Mouse (Mus musculus) kidney, adult 2 months (tissue): ENCODE data around the gene F2rl3. TPM values are rescaled to one million over a fixed set of nuclear protein-coding genes. Genes with fewer than 3 reads are reported as not detected.

Source experiments
- DNase-seq: peaks from one replicate; pipeline ENCODE4 v3.0.0; 2021
- H3K27ac ChIP-seq: fragments of 200-500 bp; 2 replicates; pipeline ENCODE4 v1.5.1; 2012; ENCODE audit warnings: low read depth, low read length, control low read depth, inconsistent platforms; ENCODE audit not compliant: insufficient read depth
- H3K27me3 ChIP-seq: fragments of 200-500 bp; replicated peaks from 2 replicates; pipeline ENCODE4 v1.6.1; 2012; ENCODE audit warnings: mild to moderate bottlenecking, moderate library complexity, low read length, inconsistent platforms; ENCODE audit not compliant: control insufficient read depth, insufficient read depth
- H3K36me3 ChIP-seq: fragments of 200-500 bp; 2 replicates; pipeline ENCODE4 v1.6.1; 2012; ENCODE audit warnings: mild to moderate bottlenecking, moderate library complexity, low read length, inconsistent platforms; ENCODE audit not compliant: control insufficient read depth, insufficient read depth
- H3K4me1 ChIP-seq: fragments of 200-500 bp; 2 replicates; pipeline ENCODE4 v1.6.1; 2011; ENCODE audit warnings: low read length; ENCODE audit not compliant: control insufficient read depth, insufficient read depth
- H3K4me3 ChIP-seq: fragments of 200-500 bp; 2 replicates; pipeline ENCODE4 v1.5.1; 2011; ENCODE audit warnings: mild to moderate bottlenecking, low read depth, low read length, control low read depth; ENCODE audit not compliant: insufficient read depth
- CTCF ChIP-seq: fragments of 200-500 bp; conservative IDR thresholded peaks from 2 replicates; pipeline ENCODE4 v1.5.1; 2011; ENCODE audit warnings: low read depth, mild to moderate bottlenecking, control low read depth, low read length, moderate library complexity, mixed read lengths; ENCODE audit not compliant: insufficient read depth, insufficient read length
- POLR2A ChIP-seq: fragments of 200-500 bp; IDR thresholded peaks from one replicate; pipeline ENCODE4 v1.6.1; 2011; ENCODE audit warnings: low read depth, low read length, control low read depth
- WGBS: fragments of 180-500 bp; shearing (Covaris S2); methylation state at CpG from one replicate; pipeline ENCODE4 v1.1.7; 2018; 5-methylcytosine and 5-hydroxymethylcytosine counted together
- polyA plus RNA-seq: library from polyadenylated mRNA; depleted of rRNA; stranded (reverse); fragments of >200 nt; gene quantifications from 2 replicates; pipeline ENCODE4 v1.2.3, GENCODE M21; 2012; rRNA removed

Gene F2rl3
- polyA plus RNA-seq, 1 experiment: 2.2 TPM

DNA sequence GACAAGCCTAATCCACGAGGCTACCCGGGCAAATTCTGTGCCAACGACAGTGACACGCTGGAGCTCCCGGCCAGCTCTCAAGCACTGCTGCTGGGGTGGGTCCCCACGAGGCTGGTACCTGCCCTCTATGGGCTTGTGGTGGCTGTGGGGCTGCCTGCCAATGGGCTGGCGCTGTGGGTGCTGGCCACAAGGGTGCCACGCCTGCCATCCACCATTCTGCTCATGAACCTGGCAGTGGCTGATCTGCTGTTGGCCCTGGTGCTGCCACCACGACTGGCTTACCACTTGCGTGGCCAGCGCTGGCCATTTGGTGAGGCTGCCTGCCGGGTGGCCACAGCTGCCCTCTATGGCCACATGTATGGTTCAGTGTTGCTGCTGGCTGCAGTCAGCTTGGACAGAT is 626 bp downstream of the F2rl3 start:
- no peak for DNase-seq

DNA sequence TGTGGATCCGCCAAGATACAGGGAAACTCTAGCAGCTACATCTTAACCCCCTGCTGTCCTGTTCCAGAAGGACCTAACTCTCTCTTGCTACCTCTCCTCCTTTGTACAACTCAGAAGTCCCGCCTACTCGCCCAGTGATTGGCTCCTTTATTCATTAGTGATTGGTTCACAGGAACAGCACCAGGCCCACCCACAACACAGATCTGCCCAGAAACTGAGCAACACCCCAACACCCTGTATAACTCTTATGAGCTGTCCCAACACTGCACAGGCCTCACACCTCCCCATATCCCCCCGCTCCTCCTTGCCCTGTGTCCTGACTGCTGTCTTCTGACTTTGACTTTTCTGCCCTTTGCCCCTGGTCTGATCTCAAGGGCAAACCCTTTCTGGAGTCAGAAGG is 4.0 kb downstream of the F2rl3 start:
- Histone ChIP-seq H3K4me1 (peaks cover 3% of the 10 kb centered on the region; the same call in 1 of the 2 replicates), H3K36me3 (no peaks in the 10 kb centered on the region), H3K27me3 (no peaks in the 10 kb centered on the region), H3K27ac (no peak overlapping the region), H3K4me3 (no peak overlapping the region)
- DNase-seq: no peak
- 89% methylated on average over 4 of the region's 4 CpGs for WGBS
- TF ChIP-seq CTCF (no peak), POLR2A (no peak)

More for the DNA sequence above, 626 bp downstream of the F2rl3 start:
- no peak overlapping the region for H3K27ac ChIP-seq
- H3K4me1 ChIP-seq: peaks cover 3% of the 10 kb centered on the region; the same call in 1 of the 2 replicates
- no peaks in the 10 kb centered on the region for H3K36me3 ChIP-seq
- no peak for TF ChIP-seq POLR2A
- TF ChIP-seq CTCF: no peak
- peak overlapping the region; percentile 8; the same call in 1 of the 2 replicates for H3K4me3 ChIP-seq
- H3K27me3 ChIP-seq: no peaks in the 10 kb centered on the region
- WGBS: 84% methylated on average over 12 of the region's 12 CpGs

DNA sequence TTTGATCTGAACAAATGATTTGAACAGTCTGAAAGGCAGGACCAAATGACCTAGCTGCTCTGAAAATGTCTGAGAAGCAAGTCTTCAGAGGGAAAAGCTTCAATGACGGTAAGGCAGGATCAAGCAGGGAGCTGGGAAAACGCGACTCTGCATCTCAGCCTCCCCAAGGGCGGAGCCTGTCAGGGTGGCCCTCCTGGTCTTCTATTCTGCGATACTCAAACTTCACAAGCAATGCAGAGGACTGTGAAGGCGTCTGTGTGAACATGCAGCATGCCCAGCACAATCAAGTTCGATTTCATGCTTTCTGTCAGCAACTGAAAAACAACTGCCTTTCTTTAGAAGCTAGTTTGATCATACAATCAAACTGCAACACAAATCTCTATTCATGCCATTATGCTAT is 5.1 kb downstream of the F2rl3 start:
- no peak for TF ChIP-seq CTCF
- no peak for TF ChIP-seq POLR2A
- DNase-seq: no peak
- Histone ChIP-seq H3K4me1 (peaks cover 3% of the 10 kb centered on the region; the same call in 1 of the 2 replicates), H3K27ac (no peak overlapping the region), H3K27me3 (no peaks in the 10 kb centered on the region), H3K4me3 (no peak overlapping the region), H3K36me3 (no peaks in the 10 kb centered on the region)
- 35% methylated on average over 7 of the region's 7 CpGs for WGBS

DNA sequence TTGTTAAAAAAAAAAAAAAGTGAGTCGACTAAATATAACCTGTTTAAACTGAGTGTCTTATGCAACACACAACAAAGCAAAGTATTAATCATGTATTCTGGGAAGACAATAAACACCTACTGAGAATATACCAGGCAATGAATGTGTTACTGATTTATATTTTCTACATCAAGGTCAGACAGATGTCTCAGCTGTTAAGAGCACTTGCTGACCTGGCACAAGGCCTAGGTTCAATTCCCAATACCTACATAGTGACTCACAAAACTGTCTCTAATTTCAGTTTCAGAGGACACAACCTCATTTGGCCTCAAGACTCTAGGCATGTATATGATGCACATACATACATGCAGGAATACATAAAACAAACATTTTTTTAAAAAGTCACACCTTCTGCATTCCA is 16.1 kb downstream of the F2rl3 start:
- H3K27ac ChIP-seq: no peak overlapping the region
- WGBS: 68% methylated on average over 1 of the region's 1 CpGs
- H3K4me3 ChIP-seq: no peak overlapping the region
- H3K36me3 ChIP-seq: no peaks in the 10 kb centered on the region
- no peaks in the 10 kb centered on the region for H3K4me1 ChIP-seq
- DNase-seq: no peak
- H3K27me3 ChIP-seq: no peaks in the 10 kb centered on the region
- TF ChIP-seq CTCF: no peak
- TF ChIP-seq POLR2A: no peak

DNA sequence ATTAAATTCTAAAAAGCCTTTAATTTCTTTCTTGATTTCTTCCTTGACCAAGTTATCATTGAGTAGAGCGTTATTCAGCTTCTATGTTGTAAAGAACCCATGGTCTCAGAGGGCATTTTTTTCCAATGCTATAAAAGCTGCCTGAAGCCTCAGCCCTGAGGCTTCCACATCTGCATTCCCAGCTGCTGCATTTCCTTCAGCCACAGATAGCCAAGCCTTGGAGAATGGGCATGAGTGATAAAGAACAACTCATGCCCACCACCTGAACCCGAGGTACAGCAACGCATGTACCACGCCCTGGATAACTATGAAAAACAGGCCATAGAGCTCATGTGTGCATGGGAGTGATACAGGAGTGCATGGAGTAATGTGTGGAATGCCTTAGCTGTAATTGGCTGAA is 19.0 kb downstream of the F2rl3 start:
- H3K27me3 ChIP-seq: no peaks in the 10 kb centered on the region
- no peak for TF ChIP-seq POLR2A
- no peak for TF ChIP-seq CTCF
- no peaks in the 10 kb centered on the region for H3K4me1 ChIP-seq
- WGBS: 93% methylated on average over 4 of the region's 4 CpGs
- no peak for DNase-seq
- H3K4me3 ChIP-seq: no peak overlapping the region
- no peaks in the 10 kb centered on the region for H3K36me3 ChIP-seq
- H3K27ac ChIP-seq: no peak overlapping the region

DNA sequence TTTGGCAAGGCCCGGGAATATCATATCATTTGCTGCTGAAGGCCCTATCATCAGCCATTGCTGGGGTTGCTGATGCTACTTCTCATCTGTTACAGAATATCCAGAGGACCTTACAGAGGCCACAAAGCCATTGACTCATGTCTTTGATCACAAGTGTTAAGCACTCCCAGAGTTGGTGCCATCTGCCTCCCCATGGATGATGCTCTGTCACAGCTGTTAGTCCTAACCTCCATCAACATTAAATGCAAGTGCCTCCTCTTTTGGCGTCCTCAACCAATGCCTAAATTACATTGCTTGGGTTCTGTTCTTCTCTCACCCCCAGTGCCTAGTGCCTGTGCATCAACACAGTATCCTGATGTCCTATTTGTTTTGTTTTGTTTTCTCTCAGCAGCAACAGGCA is 39.9 kb downstream of the F2rl3 start:
- no peak for DNase-seq
- no peak for TF ChIP-seq CTCF
- TF ChIP-seq POLR2A: no peak
- WGBS: 84% methylated on average over 2 of the region's 2 CpGs

DNA sequence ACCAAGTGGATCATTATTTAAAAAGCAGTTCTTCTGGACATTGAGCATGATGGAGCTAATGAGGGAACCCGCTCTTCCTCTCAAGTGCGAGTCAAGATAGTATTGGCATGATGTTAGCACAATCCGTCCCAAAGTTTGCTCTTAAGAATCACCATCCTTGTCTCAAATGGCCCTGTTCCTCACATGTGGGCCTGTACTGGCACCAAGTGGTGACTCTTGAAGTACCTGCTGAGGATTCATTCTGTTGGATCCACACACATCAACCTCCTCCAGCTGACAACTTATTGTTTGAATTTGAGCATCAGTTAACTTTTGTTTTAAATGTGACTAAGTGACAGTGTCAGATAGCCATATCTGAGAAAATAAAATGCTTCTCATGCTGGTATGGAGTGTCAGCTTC is 51.0 kb downstream of the F2rl3 start:
- no peak for TF ChIP-seq POLR2A
- no peak; the same call in 1 of the 2 replicates for TF ChIP-seq CTCF
- 83% methylated on average over 3 of the region's 3 CpGs for WGBS
- H3K4me1 ChIP-seq: no peaks in the 10 kb centered on the region
- peak; percentile 26 for DNase-seq
- no peak overlapping the region for H3K4me3 ChIP-seq
- no peak overlapping the region for H3K27ac ChIP-seq
- H3K27me3 ChIP-seq: no peaks in the 10 kb centered on the region
- H3K36me3 ChIP-seq: no peaks in the 10 kb centered on the region

More for the DNA sequence above, 39.9 kb downstream of the F2rl3 start:
- H3K27me3 ChIP-seq: no peaks in the 10 kb centered on the region
- no peaks in the 10 kb centered on the region for H3K36me3 ChIP-seq
- no peak overlapping the region for H3K27ac ChIP-seq
- no peaks in the 10 kb centered on the region for H3K4me1 ChIP-seq
- no peak overlapping the region for H3K4me3 ChIP-seq

Other genes starting within 250 kb of the F2rl3 start
- 6.1 and 7.9 TPM in 2 replicates for gene Med26, start 213.6 kb upstream of the F2rl3 start, polyA plus RNA-seq
- 42.5 and 51.8 TPM in 2 replicates for gene Smim7, start 190.8 kb upstream of the F2rl3 start, polyA plus RNA-seq
- 34.0 and 40.8 TPM in 2 replicates for gene Tmem38a, start 189.8 kb upstream of the F2rl3 start, polyA plus RNA-seq
- 0.03 and 0.08 TPM in 2 replicates for gene Nwd1, start 115.2 kb upstream of the F2rl3 start, polyA plus RNA-seq
- 141 and 152 TPM in 2 replicates for gene Sin3b, start 38.6 kb upstream of the F2rl3 start, polyA plus RNA-seq